Mouse (Mus musculus) natural killer cell, adult 2 months (primary cell): ENCODE data around the gene Ampd2.

ENCODE experiments used
- DNase-seq, 2 experiments: peaks; one replicate each; pipeline ENCODE4 v3.0.0; 2022; ENCODE audit warnings: low spot score in 2 of 2

Ampd2 gene

DNA sequence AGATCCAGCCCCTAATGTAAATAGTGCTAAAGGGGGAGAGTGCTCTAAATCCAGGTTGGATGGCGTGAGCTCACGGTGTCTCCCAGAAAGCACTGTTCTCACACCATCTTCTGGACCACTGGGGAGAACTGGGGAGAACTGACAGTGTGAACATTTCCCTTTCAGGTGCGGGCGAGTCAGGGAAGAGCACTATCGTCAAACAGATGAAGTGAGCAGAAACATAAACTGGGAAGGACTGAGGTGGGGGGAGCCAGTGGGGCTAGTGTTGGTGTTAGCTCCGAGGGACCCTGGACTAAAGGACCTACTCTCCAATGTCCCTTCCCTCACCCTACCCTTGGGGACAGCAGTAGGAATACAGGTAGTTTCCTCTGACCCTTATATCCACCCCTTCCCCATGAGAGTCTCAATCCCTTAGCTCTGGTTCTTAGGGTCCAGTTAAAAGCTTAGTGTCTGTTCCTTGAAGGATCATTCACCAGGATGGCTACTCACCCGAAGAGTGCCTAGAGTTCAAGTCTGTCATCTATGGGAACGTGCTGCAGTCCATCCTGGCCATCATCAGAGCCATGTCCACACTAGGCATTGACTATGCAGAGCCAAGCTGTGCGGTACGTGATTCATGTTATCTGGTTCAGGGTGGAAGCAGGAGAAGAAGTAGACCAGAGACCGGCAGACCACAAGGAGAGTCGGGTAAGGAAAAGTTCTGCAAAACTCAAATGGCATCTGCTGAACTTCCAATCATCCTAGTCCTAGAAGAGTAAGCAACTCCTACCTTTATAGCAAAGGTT is 8.7 kb upstream of the Ampd2 start:
- no peak for DNase-seq

DNA sequence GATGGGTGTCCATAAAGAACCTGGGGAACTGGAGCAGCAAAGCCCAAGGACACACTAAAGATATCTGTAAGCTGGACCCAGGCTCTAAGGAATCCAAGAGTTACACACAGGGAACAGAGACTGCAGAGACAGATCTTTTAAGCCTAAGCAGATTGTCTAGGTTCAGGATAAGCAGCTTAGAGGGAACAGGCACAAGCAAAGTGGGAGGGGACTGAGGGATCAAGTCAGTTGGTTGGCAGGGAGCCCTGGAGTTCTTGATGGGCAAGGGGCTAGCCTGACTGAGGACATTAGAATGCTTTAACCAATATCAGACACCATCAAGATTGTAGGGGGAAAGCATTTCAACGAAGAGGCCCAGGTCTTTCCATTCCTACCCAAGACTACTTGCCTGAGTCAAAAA is 7.7 kb upstream of the Ampd2 start:
- DNase-seq, result no peak

DNA sequence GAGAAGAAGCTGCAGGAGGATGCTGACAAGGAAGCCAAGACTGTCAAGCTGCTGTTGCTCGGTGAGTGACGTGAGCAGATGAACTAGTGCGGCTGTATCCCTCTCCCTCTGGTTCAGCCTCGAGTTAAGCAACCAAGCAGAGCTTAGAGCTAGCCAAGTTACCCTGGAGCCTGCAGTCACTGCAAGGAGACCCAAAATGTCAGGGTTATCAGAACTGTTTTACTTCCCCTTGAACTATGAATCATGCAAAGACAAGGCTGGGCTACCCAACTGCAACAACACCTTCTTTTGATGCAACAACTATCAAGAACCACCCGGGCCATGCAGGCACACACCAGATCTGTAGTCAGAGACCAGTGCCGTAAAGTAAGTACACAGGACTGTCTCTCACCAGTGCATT is 6.9 kb upstream of the Ampd2 start:
- no peak for DNase-seq

DNA sequence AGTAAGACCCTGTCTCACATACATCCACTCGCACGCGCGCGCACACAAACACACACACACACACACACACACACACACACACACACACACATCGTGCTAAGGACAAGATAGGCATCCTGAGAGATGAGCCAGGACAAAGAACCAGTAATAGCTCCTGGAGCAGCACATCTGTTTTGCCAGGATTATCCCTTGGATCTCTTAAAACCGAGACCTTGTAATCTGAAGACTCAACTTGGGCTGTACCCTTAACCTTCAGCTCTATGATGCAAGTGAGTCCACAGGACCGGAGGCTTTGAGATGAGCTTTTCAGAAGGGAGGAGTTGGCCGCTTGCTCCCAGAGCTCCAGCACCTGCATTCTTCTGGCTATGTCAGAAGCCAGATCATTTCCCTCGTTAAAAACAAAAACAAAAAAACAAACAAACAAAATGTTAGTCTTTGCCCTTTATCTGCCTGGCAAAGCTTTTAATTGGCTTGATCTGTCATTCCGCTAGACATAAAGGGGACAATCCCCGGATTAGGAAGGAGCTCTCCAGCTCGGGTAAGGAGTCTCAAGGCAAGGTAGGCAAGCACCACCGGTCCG is 6.2 kb upstream of the Ampd2 start, which contains the start of gene Gnat2:
Gene Gnat2 (plus strand): TSS at position 254 of the 580 bp plus-strand sequence.
- DNase-seq, result no peak

DNA sequence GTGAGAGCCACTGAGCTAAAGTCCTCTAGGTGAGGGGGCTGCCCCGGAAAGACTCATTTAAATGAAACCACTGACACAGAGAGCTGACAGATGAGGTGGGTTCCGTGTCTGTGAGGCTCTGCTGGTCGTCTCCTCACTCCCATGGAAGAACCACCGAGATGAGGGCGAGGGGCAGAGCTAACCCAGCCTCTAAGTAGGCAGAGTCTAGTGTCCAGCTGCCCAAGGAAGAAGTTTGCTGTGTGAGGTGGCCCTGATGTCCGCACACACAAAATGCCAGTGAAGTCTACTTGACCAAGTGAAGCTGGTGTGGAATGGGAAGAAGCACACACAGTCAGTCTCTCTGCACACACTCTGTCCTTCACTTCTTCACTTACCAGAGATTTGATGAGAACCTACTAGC is 5.6 kb upstream of the Ampd2 start:
- DNase-seq, result no peak

DNA sequence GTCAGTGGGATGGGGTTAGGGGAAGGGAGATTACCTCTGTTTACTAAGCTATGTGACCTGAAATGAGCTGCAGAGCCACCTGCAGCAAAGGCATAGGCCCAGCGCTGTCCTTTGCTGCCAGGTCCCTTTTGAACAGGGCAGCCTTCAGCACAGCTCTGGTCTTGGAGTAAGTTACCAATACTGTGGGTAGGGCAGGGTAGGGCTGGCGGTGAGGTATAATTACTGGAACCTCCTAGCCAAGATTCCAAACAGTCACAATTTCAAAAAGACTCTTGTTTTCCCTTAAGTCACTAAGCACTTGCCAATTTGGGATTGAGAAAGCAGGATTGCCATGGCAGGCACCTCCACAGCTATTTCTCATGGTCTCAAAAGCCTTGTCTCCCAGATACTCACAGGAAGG is 4.1 kb upstream of the Ampd2 start:
- DNase-seq, result no peak

DNA sequence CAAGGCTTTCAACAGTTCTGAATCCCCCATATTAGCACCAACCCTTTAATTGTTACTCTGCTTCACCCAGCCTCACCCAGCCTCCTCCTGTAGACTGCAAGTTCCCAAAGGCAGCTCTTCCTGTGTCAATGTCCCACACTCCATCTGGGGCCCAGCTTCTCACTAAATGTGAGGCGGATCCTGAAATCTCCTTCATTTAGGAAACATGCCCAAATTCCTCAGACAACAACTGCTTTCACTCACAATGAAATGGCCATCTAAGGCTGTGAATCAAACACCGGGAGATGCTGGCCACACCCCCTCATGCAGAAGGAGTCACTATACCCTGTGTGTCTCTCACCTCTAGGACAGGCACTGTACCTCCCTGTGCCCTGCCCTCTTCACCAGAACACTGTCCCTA is 3.5 kb upstream of the Ampd2 start:
- no peak for DNase-seq

DNA sequence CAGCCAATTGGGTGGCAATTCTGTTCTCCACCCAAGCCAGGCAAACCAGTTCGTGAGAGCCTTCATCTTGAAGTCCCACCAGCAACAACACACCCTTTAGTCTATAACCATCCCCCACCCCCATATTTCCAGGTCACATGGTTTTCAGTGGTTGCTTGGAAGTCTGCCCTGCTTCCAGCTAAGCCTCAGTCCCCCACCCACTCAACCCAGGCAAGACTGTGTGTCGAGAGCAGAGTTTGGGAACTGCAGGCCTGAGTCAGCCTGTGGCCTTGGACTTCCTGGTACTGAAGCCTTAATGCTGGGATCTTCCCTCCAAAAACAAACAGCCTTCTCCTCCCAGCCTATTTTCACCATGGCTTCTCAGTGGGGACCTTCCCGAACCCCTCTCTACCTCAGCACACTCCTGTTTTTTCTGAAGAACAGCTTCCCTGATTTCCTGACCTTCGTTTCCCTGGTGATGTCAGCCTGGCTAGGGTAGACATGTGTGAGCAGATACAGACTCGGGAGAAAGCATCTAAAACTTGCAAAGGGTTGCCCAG is 2.5 kb upstream of the Ampd2 start:
- DNase-seq, result no peak

DNA sequence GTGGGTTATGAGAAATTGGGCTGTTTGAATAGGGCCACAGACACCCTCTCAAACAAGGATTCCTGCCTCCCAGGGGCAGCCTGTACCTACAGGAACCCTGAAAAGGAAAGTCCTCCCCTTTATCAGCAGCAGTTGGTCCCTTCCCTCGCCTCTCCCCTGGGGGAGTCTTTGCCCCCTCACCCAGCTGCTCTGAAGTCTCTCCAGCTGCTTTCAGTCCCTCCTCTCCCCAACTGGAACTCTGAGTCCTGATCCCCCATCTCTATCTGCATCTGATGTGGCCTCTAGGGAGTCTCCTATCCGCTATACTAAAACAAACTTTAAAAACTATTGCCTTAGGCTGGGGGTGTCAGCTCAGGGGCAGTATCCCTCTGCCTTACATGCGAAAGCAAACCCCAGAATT is 878 bp upstream of the Ampd2 start:
- DNase-seq, result no peak

DNA sequence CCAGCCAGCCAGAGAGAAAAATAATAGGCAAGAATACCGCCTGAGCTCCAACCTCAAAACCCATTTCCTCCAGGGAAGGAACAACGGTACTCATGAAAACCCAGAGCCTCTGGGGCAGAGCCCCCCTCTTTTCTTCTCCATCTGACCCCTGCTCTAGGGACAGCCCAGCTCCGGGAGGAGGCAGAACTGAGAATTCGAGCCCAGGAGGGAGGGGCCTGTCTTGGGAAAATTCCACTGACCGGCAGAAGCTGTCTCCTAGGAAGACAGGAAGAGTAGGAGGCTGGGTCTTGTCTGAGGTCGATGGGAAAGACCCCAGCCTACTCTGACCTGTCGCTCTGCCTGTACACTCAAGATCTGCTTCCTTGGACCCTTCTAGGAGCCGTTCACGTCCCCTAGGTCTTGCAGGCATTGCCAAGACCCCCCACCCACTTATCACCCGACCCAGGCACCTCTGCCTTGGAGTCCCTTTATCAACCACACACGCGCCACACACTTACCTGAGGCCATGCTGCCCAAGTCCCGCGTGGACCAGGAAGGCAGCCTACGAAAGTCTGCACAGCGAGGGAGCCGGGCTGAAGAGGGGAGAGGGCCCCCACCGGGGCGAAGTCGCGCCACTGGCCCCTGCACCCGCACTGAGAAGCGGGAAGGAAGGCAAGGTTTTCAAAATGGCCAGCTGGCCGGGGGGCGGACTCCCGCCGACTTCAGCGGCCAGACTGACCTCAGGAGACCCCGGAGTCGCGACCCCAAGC is 556 bp downstream of the Ampd2 start:
- no peak for DNase-seq

DNA sequence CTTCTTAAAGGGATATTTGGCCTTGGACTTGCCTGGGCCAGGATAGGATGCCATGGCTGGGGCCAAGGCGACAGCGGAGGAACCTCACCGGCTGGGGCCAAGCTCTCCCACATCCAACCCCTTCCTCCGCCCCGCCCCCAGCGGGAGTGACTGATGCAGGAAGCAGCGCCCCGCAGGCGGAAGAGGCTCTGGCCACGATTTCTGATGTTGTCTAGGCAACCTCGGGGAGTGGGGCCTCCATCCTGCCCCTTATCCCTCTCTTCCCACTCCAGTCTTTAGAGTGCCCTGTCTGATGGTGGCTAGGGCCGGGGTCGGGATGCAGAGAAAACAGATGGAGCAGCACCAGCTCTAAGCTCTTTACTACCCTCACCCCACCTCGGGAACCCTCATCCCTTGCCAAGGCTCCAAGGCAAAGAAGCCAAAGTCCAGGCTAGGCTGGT is 1.1 kb downstream of the Ampd2 start:
- DNase-seq, result peak; percentile 62 to 65

DNA sequence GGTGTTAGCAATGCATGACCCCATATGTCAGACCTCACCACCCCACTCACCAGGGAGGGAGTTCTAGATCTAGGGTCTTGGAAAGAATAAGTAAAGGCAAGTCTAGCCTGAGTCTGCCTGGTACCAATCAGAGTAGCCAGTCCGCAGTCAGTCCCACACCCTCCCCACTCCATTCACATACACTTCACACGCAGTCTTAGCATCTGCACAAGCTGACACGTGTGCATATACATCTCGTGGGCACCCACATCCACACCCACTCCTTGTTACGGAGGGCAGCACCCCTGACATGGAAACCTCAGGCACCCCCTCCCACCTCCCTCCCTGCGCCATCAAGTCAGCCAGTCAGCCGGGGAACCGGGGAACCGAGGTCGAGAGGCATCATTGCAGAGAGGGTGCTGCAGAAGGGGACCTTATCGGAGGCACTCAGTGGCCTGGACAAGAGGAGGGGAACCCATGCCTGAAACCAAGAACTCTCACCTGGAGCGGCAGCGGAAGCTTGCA is 1.6 kb downstream of the Ampd2 start:
- DNase-seq, result no peak

DNA sequence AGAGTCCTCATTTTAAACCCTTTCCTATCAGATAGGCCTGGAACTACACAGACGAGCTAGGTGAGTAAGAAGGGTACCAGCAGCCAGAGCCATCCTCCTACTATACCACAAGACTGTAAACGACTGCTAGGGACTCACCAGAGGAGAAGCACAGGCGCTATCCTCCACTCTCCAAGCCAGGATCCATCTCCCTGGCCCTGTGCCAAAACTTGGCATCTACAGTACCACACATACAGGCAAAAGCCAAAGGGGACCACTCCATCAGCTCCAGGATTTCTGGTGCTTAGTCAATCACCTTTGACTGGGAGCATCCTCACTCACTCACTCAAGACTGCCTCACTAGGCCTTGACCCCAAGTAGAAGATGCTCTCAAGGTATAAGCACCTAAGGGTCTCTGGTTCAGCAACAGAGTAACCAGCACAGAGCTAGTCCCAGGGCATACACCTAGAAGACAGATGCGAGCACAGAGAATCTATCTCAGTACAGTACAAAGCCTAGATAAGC is 2.5 kb downstream of the Ampd2 start:
- DNase-seq, result no peak

DNA sequence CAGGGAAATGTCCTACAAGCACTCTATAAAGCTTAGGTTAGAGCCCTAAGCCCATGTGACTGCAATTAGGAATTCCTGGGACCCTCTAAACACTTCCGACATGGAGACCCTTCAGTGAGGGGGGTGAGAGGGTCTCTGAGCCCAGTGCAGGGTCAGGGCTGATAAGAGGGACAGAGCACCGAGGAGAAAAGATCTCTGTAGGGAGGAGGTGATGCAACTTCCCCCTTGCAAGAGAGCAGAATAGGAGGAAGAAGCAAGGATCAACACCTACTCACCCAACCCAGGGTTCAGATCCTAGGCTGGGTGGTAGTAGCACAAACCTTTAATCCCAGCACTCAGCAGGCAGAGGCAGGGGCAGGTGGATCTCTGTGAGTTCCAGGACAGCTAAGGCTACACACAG is 3.3 kb downstream of the Ampd2 start:
- DNase-seq, result no peak

DNA sequence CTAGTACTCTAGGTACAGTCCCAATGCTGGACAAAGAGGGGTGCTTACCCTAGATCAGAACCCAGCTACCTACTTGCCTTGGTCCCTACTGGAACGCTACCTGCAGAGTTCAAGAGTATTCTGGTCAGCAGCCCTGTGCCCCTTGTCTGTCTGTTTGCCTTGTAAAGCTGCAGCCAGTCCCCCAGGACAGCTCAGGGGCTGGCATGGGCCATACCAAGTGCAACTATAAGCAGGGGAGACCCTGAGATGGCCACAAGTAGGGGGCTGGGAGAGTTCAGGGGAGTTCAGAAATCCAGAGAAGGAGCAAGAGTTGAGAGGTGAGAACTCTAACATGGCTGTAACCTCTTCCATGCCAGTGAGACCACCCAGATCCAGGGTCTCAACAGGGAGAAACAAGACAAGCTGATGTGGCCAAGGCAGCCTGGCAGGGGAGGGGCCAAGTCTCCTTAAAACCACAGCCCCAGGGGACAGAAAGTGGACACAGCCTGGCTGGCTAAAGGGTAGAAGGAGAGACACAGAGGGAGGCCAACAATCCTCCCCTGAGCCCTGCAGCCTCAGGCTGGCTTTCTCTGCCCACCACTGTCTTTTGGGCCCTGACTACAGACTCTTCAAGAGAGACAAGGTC is 4.1 kb downstream of the Ampd2 start:
- no peak for DNase-seq

DNA sequence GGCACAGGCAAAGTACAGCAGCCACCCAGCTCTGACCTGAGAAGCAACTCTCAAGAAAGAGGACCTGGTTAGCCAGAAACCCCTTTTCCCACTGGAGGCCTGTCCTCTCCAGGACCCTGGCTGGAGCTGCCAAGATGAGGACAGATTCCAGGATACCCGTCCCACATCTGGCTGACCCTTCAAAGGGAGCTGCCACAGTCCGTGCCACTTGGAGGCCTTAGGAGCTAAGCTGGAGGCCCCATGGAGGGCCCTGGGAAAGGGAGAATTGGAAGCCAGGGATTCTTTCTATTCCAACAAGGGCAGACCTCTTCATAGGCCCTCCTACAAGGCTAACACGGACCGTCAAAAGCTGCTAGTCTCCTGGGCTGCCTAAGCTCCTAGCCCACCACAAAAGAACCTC is 4.8 kb downstream of the Ampd2 start:
- no peak for DNase-seq

DNA sequence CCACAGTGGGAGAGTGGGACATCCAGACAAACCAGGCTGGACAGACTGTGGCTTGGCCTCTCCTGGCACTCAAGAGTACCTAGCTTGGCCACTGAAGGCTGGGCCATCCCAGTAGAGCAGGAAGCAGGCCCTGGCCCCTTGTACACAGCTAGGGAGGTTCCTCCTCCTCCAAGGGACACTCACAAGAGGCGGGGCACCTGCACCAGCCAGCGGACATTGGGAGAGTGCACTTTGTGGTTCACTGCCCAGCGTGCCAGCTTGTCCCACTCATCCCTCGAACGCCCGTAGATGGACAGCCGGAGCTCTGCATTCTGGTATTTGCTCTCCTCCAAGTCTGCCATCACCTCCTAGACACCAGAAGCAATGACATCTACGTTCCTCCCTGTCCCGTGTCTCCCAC is 9.6 kb downstream of the Ampd2 start:
- no peak for DNase-seq

DNA sequence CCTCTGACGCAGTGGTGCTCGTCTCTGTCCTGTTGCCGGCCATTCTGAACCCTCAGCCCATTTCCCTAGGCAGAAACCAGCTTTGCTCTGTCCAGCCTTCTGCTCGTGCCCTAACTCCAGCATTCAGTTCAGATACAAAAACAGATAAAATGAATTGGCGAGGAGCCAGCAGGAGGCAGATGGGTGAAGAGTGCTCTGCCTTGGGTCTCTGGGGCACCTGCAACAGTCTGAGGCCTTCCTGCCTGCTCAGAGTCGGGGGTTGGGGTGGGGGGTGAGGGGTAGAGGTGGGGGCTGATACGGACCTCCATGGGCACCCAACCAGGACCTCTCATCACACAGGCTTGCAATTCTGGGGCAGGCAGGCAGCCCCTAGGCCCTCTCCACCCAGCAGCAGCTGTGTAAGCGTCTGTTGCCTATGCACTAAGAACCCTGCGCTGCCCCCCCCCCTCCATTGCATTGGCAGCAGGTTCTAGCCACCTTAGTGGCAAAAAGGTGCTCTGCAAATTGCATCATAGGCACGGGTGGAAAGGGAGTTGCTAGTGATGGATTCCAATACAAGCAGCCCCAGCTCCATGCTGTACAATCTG is 13.4 kb downstream of the Ampd2 start:
- no peak for DNase-seq

DNA sequence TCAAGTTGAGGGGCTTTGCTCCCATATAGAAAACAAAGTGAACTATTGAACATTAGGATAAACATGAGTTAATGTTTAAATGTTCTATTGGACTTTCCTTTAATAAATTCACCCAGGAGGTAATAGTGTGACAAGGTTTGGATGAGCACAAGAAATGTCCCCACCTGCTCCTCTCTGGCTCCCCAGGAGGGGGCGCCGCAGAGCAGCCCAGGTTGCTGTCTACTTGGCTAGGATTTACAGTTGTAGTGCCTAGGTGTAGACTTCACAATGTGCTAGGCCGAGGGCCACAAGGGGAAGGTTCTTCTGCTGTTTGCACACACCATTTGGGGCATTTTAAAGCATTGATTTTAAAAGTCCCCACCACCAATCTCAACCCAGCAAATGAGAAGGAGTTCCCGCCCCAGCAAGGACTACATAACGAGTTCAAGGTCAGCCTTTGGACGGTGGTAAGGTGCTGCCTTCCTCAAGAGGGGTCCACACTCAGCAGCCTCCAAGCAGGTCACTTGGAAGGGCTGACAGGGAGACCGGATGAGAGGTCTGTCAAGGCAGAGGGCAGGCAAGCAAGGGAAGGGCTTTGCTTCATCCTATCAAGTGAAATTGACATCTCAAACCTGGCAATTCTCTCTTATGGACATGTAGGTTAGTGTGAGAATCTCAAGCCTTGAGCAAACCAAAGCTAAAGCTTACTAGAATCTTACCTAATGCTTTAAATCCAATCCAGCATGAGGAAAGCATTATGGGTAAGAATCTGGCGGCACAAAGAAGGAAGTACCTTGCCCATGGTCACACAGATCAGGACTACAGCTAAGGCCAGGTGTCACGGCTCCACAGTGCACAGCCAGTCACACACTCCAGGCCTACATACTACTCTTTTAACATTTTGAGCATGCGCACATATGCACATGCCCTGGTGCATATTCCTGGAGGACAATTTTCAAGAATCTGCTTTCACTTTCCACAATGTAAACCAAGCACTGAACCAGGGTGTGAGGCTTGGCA is 15.9 kb downstream of the Ampd2 start:
- peak; percentile 62 to 69 for DNase-seq

DNA sequence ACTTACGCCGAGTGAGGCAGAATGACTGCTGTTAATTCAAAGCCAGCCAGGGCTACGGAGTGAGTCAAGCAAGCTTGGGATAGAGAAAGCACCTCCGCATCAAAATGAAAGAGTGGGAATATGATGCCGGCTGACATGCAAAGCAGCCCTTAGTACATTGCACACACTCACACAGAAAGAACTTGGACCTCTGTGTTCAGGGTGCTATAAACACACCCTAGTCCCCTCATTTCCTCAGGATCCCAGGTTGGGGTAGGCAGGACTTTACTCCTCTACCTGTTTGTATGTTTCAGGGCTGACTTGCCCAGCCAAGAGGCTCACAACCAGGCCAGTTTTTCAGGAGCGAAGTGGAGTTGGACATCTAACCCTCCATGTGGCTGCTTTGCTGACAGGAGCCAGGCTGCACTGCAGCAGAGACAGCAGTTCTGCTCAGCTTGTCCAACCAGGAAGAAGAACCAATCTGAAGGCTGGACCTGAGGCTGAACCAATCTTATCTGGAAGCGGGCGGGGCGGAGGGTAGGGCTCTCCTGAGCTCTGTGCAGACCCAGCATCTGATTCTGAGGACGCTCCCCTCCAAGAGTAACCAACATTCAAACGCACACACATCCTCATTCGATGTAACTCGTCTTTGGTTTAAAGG is 17.1 kb downstream of the Ampd2 start:
- no peak for DNase-seq
